Mouse (Mus musculus) urinary bladder, adult 18-20 months (tissue): ENCODE measurements at regions not wholly inside any gene's neighbourhood (a gene's known extent, or its start where the extent isn't known, plus 50 kb on each side); places are given as distances from the start of the nearest gene placed in this dataset.
"Not testable (repeated sequence)": the region's sequence is repeated elsewhere in the genome, so short reads cannot be mapped to it uniquely, and the experiment has no call there.

Experiments used
- DNase-seq, 2 experiments: peaks; one replicate each; pipeline ENCODE4 v3.0.0; 2022; ENCODE audit warnings: low spot score in 2 of 2, mixed read lengths in 2 of 2

- not testable (repeated sequence) for DNase-seq
These were observed 54.0 kb upstream of the Krba1 start for GRCm38 (mm10) chr6:48341367-48341766.

GRCm38 (mm10) chr6:48336964-48337363, 58.4 kb upstream of the Krba1 start:
- not testable (repeated sequence) for DNase-seq

DNA sequence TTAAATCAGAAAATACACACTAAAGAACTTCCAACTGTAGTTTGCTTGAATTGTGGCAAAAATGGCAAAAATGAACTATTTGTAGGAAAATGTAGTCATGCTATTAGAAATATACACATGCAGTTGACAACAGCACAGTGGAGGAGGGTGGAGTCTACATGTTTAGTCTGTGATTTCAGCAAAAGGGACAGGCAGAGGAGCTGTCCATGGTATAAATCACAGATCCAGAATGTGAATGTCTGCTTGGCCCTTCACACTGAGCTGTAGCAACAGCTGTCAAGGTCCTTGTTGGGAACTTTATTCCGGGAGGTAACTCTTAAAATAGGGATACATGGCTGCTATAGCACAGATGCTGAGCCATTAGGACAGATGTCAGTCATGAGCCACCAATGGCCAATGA, 107.4 kb upstream of the Krba1 start:
- no peak for DNase-seq

- not testable (repeated sequence) for DNase-seq
These were observed 115.7 kb upstream of the Krba1 start for GRCm38 (mm10) chr6:48279646-48280045.

DNA sequence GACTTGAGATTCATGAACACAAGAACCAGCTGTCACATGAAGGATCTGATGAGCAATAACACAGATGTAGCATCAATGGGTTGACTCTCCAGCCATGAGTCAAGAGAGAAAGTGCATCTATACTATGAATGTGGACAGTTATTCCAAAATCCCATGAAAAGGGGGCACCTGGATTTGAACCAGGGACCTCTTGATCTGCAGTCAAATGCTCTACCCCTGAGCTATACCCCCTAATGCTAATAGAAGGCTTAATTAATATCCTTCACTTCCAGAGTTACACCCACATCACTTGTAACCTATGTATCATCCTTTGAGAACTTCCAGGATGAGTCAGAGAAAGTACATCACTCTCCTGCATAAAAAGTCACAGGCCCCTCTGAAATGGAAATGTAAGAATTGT, 133.8 kb upstream of the Krba1 start:
- DNase-seq, result not testable (repeated sequence)

DNA sequence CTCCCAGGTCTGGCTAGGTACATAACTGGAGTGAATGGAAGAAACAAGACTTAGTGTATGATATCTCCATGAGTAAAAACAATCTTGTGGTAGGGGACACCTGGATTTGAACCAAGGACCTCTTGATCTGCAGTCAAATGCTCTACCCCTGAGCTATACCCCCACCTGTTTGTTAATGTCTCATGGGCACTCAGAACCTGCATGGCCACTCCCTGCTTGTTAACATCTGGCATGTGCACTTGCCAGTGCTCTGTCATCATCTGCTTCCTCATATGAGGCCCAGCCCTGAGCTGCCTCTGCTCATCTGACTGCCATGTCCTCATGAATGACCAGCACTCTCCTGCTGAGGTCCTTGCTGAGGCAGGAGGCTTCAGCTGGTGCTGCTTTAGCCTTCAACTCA, 142.4 kb upstream of the Krba1 start:
- DNase-seq, result not testable (repeated sequence)

GRCm38 (mm10) chr6:48251954-48252353, 143.4 kb upstream of the Krba1 start:
- DNase-seq, result no peak

- not testable (repeated sequence) for DNase-seq
These were observed 151.2 kb upstream of the Krba1 start for GRCm38 (mm10) chr6:48244191-48244590.

- no peak for DNase-seq
These were observed 141.0 kb upstream of the Zfp746 start for GRCm38 (mm10) chr6:48227431-48227830.

- DNase-seq, result no peak
These were observed 137.8 kb upstream of the Zfp746 start for GRCm38 (mm10) chr6:48224206-48224605.

- DNase-seq, result no peak
These were observed 136.6 kb upstream of the Zfp746 start for GRCm38 (mm10) chr6:48222971-48223370.

DNA sequence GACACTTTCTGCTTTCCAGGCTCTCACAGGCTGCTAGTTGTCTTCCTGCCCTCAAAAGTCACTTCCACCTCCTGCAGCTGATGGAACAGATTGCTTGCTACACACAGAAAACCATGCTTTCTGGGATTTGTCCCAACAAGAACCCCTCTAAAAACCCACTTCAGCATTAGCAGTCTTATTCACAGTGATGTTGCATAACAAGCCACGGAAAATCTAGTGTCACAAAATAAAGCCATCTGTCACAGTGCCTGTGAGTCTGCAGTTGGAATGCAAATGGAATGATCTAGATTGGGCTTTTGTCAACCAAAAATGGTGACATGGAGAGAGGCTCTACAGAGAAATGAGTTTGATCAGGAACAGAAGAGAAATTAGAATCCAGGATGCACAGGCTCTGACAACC, 135.4 kb upstream of the Zfp746 start:
- not testable (repeated sequence) for DNase-seq

- DNase-seq, result no peak
These were observed 128.8 kb upstream of the Zfp746 start for GRCm38 (mm10) chr6:48215212-48215611.

GRCm38 (mm10) chr6:48209739-48210138, 123.3 kb upstream of the Zfp746 start:
- DNase-seq, result no peak

DNA sequence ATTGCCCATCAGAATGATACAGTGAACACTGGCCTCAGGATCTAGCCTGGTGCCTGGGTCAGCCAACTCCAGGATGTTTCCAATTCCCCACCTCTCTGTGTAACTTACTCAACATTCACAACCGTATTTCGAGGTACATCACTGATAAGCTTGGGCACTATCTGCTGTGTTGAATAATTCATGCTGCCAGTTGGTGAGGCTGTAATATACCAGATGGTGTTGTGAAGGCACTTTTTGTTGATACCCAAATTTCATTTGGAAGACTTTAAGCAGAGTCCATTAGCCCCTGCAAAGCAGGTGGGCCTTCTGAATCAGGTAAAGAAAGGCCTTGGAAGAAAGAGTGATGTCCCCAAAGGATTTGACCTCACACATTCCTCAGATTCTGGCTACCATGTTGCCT, 122.7 kb upstream of the Zfp746 start:
- DNase-seq, result no peak

GRCm38 (mm10) chr6:48205722-48206121, 119.3 kb upstream of the Zfp746 start:
- no peak for DNase-seq

- DNase-seq, result no peak
These were observed 113.6 kb upstream of the Zfp746 start for GRCm38 (mm10) chr6:48199951-48200350.

DNA sequence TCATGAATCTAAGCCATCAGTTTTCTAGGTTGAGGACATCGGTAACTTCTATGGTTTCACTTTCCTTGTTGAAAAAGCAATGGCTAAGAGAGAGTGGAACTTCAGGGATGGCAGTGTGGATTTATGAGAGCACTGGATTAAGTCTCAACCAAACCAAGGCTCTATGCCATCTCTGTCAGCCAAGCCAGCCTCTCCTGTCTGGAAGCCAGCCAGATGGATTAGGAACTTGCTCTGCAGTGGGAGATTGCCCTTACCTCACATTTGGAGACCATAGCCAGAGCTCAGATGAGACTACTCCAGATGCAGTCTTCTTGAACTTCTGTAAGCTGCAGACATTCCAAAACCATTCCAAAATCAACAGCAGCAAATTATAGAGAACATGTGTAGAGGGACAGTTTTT, 112.4 kb upstream of the Zfp746 start:
- DNase-seq, result no peak

DNA sequence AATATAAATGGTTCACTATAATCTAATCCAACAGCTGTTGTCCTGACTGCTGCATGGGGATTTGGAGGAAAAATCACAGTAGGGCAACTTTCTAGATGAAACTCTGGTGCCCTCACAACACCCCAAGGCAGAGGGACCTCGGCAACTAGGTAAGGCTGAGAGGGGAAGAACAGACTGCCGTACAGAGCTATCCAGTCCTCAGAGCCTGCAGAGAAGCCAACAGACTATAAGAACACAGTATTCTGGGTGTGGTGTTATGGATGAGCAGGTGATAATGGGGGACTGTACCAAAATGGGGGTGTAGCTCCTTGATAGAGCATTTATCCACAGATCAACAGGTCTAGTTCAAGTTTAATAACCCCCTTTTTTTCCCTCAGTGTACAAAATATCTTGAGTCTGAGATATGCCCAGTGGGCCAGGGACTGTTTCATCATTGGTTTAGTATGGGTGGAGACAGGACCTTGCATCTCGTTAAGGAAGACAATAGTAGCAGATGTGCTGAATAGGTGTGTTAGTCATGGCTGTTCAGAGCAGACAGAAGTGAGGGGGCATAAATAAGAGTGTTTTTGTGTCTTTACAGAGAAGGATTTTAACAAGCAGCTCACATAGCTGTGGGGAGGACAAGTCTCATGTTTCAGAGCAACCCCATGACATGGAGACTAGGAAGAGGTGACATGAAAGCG, 111.4 kb upstream of the Zfp746 start:
- DNase-seq, result no peak

- not testable (repeated sequence) for DNase-seq
These were observed 102.0 kb upstream of the Zfp746 start for GRCm38 (mm10) chr6:48188363-48188762.

GRCm38 (mm10) chr6:48185311-48185710, 98.9 kb upstream of the Zfp746 start:
- no peak for DNase-seq

- no peak for DNase-seq
These were observed 92.1 kb upstream of the Zfp746 start for GRCm38 (mm10) chr6:48178360-48179120.

GRCm38 (mm10) chr6:48177936-48178335, 91.5 kb upstream of the Zfp746 start:
- peak; percentile 11 to 19 for DNase-seq
